Mouse (Mus musculus) intestine, embryonic 14.5 days (tissue): ENCODE results near the gene Myo1g. TPM values are rescaled to one million over a fixed set of nuclear protein-coding genes. Genes with fewer than 3 reads are reported as not detected.

ENCODE experiments used
- ATAC-seq: fragments of 200-750 bp; cut with Nextera tagmentation; replicated peaks from 2 replicates; pipeline ENCODE4 v1.8.0; 2017; ENCODE audit warnings: low read depth, moderate number of reproducible peaks, moderate TSS enrichment, moderate library complexity; ENCODE audit not compliant: low FRiP score, low TSS enrichment
- DNase-seq: peaks from one replicate; pipeline ENCODE4 v3.0.0-alpha.2; 2018; ENCODE audit warnings: low spot score
- H3K27ac ChIP-seq: fragments of 300-500 bp; sonication (generic); 2 replicates; pipeline ENCODE4 v1.5.1; 2014; ENCODE audit warnings: low read depth, mild to moderate bottlenecking, control low read depth
- H3K27me3 ChIP-seq: fragments of 300-500 bp; sonication (generic); replicated peaks from 2 replicates; pipeline ENCODE4 v1.6.1; 2014; ENCODE audit warnings: low read length, control low read depth; ENCODE audit not compliant: control insufficient read depth, insufficient read depth
- H3K36me3 ChIP-seq: fragments of 300-500 bp; sonication (generic); 2 replicates; pipeline ENCODE4 v1.6.1; 2014; ENCODE audit warnings: low read length, control low read depth; ENCODE audit not compliant: control insufficient read depth, insufficient read depth
- H3K4me1 ChIP-seq: fragments of 300-500 bp; sonication (generic); replicated peaks from 2 replicates; pipeline ENCODE4 v1.6.1; 2014; ENCODE audit warnings: low read length, control low read depth, mixed read lengths; ENCODE audit not compliant: control insufficient read depth, insufficient read depth
- H3K4me2 ChIP-seq: fragments of 300-500 bp; sonication (generic); 2 replicates; pipeline ENCODE4 v1.6.1; 2014; ENCODE audit warnings: low read length
- H3K4me3 ChIP-seq: fragments of 300-500 bp; sonication (generic); 2 replicates; pipeline ENCODE4 v1.5.1; 2014; ENCODE audit warnings: low read depth, low read length, control low read depth, mixed read lengths
- H3K9ac ChIP-seq: fragments of 300-500 bp; sonication (generic); 2 replicates; pipeline ENCODE4 v1.6.1; 2014; ENCODE audit warnings: mild to moderate bottlenecking, low read length
- H3K9me3 ChIP-seq: fragments of 300-500 bp; sonication (generic); 2 replicates; pipeline ENCODE4 v1.6.1; 2016; ENCODE audit warnings: low read length, control low read depth; ENCODE audit not compliant: control insufficient read depth
- WGBS: fragments of 180-500 bp; shearing (Covaris S2); extraction: QIAGEN DNeasy Blood & Tissue Kit; methylation state at CpG from one replicate; pipeline ENCODE4 v1.1.7; 2014; 5-methylcytosine and 5-hydroxymethylcytosine counted together
- polyA plus RNA-seq: library from polyadenylated mRNA; unstranded; fragments of >200 nt; fragmentation: Nextera tagmentation; extraction: Ambion mirVana; gene quantifications from 2 replicates; pipeline ENCODE4 v1.2.1, GENCODE M21; 2014

The Myo1g gene
- polyA plus RNA-seq, 1 experiment from 2014 or later: 1.3 TPM

DNA sequence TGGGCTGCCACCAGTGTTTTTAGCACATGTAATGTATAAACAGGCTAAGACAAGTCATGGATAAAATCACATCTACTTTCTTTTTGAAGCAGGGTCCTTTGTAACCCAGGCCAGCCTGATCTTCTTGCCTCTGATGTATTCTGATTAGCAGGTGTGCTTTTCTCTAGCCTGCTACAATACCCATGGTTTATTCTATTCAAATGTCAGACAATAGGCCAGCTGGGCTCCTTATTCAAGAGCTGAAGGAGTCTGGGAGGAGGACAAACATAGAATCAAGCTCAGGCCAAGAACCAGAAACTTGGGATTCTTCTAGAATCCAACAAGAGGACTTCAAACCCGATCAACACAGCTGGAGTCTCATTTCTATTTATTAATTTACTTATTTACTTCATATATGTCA is 4.5 kb upstream of the Myo1g start:
- no peak overlapping the region for H3K4me2 ChIP-seq
- H3K27ac ChIP-seq: no peak overlapping the region
- no peak for DNase-seq
- no peak for ATAC-seq
- H3K4me1 ChIP-seq: peaks cover 7% of the 10 kb centered on the region; the same call in 1 of the 2 replicates
- WGBS: 97% methylated on average over 1 of the region's 1 CpGs
- no peaks in the 10 kb centered on the region for H3K9me3 ChIP-seq
- H3K27me3 ChIP-seq: no peaks in the 10 kb centered on the region
- peaks cover 31% of the 10 kb centered on the region for H3K36me3 ChIP-seq
- H3K4me3 ChIP-seq: no peak overlapping the region
- no peak overlapping the region for H3K9ac ChIP-seq

DNA sequence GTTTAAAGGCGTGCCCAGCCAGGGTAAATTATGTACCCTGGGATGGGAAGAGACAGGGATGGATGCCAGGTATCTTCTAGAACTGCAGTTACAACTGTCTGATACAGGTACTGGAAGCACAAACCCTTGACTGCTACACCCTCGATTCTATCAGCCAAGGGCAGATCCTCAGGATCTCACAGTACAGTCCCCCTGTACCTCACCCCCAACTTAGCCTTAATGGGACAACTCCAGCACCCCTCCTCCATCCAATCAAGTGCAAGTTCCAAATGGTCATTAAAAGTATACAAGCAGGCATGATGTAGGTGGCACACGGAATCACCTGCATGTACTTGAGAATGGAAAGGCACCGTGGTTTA is 4.1 kb upstream of the Myo1g start:
- Histone ChIP-seq H3K4me3 (no peak overlapping the region), H3K9me3 (no peaks in the 10 kb centered on the region), H3K4me1 (peaks cover 7% of the 10 kb centered on the region; the same call in 1 of the 2 replicates), H3K27me3 (no peaks in the 10 kb centered on the region), H3K27ac (no peak overlapping the region), H3K9ac (no peak overlapping the region), H3K36me3 (peaks cover 31% of the 10 kb centered on the region), H3K4me2 (no peak overlapping the region)
- ATAC-seq: no peak
- WGBS: 88% methylated on average over 4 of the region's 4 CpGs
- no peak for DNase-seq

DNA sequence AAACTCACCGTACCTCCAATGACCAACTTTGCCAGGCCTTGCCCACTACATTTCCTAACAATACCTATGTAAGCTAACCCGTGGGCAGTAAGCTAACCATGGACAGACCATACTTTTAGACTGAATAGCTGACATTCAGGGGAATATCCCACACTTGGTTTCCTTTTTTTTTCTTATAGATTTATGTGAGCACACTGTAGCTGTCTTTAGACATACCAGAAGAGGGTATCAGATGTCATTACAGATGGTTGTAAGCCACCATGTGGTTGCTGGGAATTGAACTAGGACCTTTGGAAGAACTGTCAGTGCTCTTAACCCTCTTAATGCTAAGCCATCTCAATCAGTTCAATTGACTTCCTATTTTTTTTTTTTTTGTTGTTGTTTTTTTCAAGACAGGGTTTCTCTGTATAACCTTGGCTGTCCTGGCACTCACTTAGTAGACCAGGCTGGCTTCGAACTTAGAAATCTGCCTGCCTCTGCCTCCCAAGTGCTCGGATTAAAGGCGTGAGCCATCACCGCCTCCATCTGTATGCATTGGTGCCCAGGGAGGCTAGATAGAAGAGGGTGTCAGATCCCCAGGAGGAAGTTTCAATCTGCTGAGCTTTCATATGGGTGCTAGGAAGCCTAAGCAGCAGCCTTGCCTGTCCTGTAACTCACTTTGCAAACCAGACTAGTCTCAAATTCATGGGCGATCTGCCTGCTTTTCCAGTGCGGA is 3.6 kb upstream of the Myo1g start:
- no peaks in the 10 kb centered on the region for H3K27me3 ChIP-seq
- H3K9me3 ChIP-seq: no peaks in the 10 kb centered on the region
- WGBS: 88% methylated on average over 8 of the region's 8 CpGs
- no peak overlapping the region for H3K4me2 ChIP-seq
- H3K9ac ChIP-seq: no peak overlapping the region
- ATAC-seq (no peak), DNase-seq (no peak)
- peaks cover 7% of the 10 kb centered on the region; the same call in 1 of the 2 replicates for H3K4me1 ChIP-seq
- H3K36me3 ChIP-seq: peaks cover 31% of the 10 kb centered on the region
- H3K4me3 ChIP-seq: no peak overlapping the region
- H3K27ac ChIP-seq: no peak overlapping the region

DNA sequence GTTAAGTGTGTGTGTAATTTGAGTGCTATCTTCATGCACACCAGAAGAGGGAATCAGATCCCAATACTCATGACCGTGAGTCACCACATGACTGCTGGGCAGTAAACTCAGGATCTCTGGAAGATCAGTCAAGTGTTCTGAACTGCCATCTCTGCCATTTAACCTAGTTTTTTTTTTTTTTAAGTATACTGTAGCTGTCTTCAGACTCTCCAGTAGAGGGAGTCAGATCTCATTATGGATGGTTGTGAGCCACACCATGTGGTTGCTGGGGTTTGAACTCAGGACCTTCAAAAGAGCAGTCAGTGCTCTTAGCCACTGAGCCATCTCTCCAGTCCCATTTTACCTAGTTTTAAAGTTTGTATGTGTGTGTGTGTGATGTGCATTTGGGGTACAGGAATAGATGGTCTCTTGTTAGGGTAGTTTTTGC is 2.9 kb upstream of the Myo1g start:
- Histone ChIP-seq H3K36me3 (peaks cover 31% of the 10 kb centered on the region), H3K4me2 (no peak overlapping the region), H3K4me1 (peaks cover 7% of the 10 kb centered on the region; the same call in 1 of the 2 replicates), H3K27me3 (no peaks in the 10 kb centered on the region), H3K9ac (no peak overlapping the region), H3K27ac (no peak overlapping the region), H3K9me3 (no peaks in the 10 kb centered on the region), H3K4me3 (no peak overlapping the region)
- 59% methylated on average over 1 of the region's 1 CpGs for WGBS
- ATAC-seq (no peak), DNase-seq (no peak)

DNA sequence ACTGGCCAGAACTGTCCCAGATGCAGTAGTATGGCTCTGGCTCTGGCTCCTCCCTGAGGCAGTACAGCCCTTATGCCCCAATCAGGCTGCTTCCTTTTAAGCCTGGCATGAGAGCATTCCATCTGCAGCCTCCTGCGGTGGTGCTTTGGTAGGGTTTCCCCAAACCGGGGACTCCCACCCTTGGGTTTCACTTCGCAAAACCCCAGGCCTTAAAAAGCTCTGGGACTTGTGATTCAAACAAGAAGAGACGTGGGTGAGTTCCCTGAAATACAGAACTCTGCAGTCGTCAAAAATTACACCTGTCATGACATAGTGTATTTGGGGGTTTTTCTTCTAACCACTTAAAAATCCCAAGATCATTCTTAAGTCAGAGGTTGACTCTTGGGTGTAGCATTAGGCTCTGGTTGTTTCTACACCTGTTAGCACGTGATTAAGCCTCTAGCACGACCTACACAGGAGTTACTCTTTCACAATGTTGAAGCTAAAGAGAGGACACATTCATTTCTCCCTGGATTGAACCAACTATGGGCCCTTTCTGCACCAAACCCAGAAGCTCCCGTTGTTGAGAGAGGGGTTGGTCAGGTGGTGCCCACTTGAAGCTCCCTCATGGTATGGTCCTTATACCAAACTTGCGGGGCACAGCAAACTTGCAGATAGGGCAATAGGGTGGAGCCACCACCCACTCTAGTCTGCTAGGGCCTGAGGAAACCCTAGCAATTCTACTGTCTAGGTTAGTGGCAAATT is 2.2 kb upstream of the Myo1g start:
- ATAC-seq (no peak), DNase-seq (no peak)
- Histone ChIP-seq H3K9ac (no peak overlapping the region), H3K4me2 (no peak overlapping the region), H3K36me3 (peaks cover 31% of the 10 kb centered on the region), H3K27me3 (no peaks in the 10 kb centered on the region), H3K27ac (no peak overlapping the region), H3K9me3 (no peaks in the 10 kb centered on the region), H3K4me3 (no peak overlapping the region), H3K4me1 (peaks cover 7% of the 10 kb centered on the region; the same call in 1 of the 2 replicates)
- WGBS: 73% methylated on average over 9 of the region's 9 CpGs

DNA sequence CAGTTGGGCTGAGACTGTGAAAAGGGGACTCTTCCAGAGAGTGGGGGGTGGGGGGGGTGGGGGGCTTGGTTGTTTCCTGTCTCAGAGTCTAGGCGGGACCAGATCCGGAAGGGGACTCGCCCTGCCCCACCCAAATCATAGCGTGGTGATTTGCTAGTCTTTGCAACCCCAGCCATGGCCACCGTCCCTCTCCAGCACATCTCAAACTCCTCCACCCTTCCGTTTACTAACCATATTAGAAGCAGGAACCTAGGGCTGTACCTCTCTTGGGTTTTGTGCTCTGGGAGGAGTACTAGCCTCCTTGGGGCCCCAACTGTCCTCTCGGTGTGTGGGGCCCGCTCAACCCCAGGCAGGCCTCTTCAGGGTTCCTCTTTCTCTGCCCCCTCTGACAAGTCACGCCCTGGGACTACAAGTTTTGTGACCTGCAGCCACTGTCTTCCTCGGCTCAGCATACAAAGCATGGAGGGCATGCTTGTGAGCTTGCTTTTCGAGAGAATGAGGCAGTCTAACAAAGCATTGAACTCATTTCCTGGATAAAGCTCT is 1.2 kb downstream of the Myo1g start:
- Histone ChIP-seq H3K9ac (no peak overlapping the region), H3K4me3 (no peak overlapping the region), H3K36me3 (peaks cover 9% of the 10 kb centered on the region), H3K27ac (no peak overlapping the region), H3K4me1 (no peaks in the 10 kb centered on the region), H3K4me2 (no peak overlapping the region), H3K27me3 (no peaks in the 10 kb centered on the region), H3K9me3 (no peaks in the 10 kb centered on the region)
- WGBS: 75% methylated on average over 11 of the region's 11 CpGs
- ATAC-seq (no peak), DNase-seq (no peak)

DNA sequence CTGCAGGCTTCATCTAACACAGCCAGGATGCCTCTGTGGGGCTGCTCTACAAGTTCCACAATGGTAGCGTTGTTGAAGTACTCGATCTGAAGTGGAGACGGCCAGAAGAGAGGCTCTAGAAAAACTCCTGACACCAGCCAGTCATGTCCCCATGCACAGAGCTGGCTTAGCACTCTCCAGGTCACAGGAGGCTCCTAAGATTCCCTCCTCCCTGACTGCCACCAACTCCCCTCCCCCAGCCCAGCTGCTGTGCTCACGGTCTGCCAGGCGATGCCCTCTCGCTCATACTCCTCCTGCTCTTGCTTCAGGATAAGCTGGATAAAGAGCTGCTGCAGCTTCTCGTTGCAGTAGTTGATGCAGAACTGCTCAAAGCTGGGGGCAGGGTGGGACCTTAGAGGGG is 5.9 kb downstream of the Myo1g start:
- DNase-seq: no peak
- Histone ChIP-seq H3K4me2 (no peak overlapping the region), H3K9ac (no peak overlapping the region), H3K4me1 (no peaks in the 10 kb centered on the region), H3K27me3 (no peaks in the 10 kb centered on the region), H3K36me3 (no peaks in the 10 kb centered on the region), H3K4me3 (no peak overlapping the region), H3K9me3 (no peaks in the 10 kb centered on the region), H3K27ac (no peak overlapping the region)
- WGBS: 48% methylated on average over 7 of the region's 7 CpGs
- no peak for ATAC-seq

DNA sequence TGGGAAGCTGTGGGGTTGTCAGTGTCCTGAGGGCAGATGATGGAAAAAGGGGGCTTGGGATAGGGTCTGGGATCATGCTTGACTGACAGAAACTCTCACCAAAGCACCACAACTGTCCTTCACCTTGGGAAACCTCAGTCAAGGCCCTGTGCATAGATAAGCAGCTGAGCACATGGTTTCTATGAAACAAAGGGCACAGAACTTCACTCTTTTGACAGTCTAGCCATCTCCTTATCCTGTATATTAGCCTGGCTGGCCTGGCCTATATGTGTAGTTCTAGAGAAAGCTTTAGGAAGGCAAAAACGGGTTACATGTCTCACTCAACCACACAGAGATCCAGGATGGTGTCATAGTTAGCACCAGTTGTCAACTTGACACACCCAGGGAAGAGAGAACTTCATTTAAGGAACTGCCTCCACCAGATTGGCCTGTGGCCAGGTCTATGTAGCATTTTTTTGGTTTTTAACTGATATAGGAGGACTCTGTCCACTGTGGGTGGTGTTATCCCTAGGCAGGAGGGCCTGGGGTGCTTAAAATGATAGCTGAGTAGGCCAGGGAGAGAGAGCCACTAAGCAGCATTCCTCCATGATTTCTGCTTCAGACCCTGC is 12.4 kb downstream of the Myo1g start:
- Histone ChIP-seq H3K27me3 (no peaks in the 10 kb centered on the region), H3K36me3 (no peaks in the 10 kb centered on the region), H3K4me2 (no peak overlapping the region), H3K27ac (no peak overlapping the region), H3K4me1 (no peaks in the 10 kb centered on the region), H3K4me3 (no peak overlapping the region), H3K9me3 (no peaks in the 10 kb centered on the region), H3K9ac (no peak overlapping the region)
- 58% methylated on average over 1 of the region's 1 CpGs for WGBS
- no peak for ATAC-seq
- no peak for DNase-seq
